In the genomic region with DNA sequence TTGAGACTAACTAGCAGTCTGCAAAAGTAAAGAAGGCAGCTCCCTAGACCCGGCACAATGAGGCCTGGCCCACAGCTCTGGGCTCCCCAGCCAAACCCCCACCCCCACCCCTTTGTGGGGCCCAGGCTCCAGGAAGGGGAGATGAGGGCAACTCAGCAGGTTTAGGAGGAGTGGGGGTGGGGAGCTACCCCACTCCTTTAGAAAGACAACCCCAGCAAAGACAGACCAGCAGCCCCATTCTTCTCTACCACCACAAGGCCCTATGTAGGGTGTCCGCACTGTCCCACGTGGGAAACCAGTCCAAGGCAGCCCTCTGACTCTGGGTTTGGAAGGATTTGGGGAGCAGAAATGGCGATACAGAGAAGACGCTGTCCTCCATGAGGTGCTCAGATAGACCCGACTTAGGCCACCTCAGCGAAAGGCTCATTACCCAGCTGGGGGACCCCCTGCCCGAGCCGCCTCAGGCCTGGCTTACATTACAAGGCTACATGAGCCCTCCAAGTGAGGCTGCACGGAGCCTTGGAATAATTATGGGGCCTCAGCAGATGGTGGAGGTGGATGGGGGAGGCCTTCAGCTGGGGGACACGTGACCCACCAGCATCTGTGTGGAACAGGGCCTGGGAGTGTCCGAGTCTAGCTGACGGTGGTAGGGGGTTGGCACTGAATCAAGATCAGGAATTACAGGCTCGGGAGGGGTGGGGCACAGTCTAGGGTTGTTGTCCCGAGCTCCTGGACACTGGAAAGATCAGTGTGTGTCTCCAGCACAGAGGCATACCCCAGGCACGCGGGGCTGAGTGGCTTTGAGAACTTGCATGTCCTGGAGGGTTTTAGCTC, we compare ENCODE assay signal across 9 mouse cellular contexts. TPM values are rescaled to one million over a fixed set of nuclear protein-coding genes. Genes with fewer than 3 reads are reported as not detected.
DNase-seq lines count a peak whose midpoint lies in the region; ATAC-seq and TF ChIP-seq lines count a peak whose summit lies in the region.
"Had no signal": no experiment of that assay in that cellular context is flagged by ENCODE, and none has a peak within 500 bp of the region (broad histone marks: within the 10 kb centered on the region; RNA-seq: fewer than 3 reads in every experiment).

A gene (minus strand): TSS at position 51 of the 834 bp plus-strand sequence.

- ATAC-seq in lung, embryonic 15.5 days (ENCODE audit: borderline replicate concordance, extremely low read depth, low FRiP score, low TSS enrichment): peak; percentile 23
- ATAC-seq in embryonic facial prominence, embryonic 15.5 days (ENCODE audit: insufficient number of reproducible peaks, low FRiP score, low TSS enrichment, low read depth): peak; percentile 93
- ATAC-seq in intestine, embryonic 15.5 days: peak; percentile 66

- H3K27ac ChIP-seq in lung, embryonic 15.5 days: no peak within 1 kb of the TSS
- peak within 1 kb of the TSS; percentile 94 for H3K27ac ChIP-seq in embryonic facial prominence, embryonic 15.5 days (replicated peaks)
- peak within 1 kb of the TSS; percentile 1; the same call in 1 of the 2 replicates for H3K27ac ChIP-seq in intestine, embryonic 15.5 days
- H3K27ac ChIP-seq in olfactory bulb, adult 2 months (ENCODE audit: insufficient read depth, low read depth, low read length): no peak within 1 kb of the TSS

- H3K9ac ChIP-seq in lung, embryonic 15.5 days: no peak within 1 kb of the TSS
- H3K9ac ChIP-seq in embryonic facial prominence, embryonic 15.5 days: no peak within 1 kb of the TSS
- H3K9ac ChIP-seq in intestine, embryonic 15.5 days: no peak within 1 kb of the TSS

- H3K36me3 ChIP-seq in lung, embryonic 15.5 days: no peaks in the 10 kb centered on the region
- no peaks in the 10 kb centered on the region for H3K36me3 ChIP-seq in embryonic facial prominence, embryonic 15.5 days
- no peaks in the 10 kb centered on the region for H3K36me3 ChIP-seq in intestine, embryonic 15.5 days

- H3K4me1 ChIP-seq in lung, embryonic 15.5 days: peaks cover 25% of the 10 kb centered on the region
- H3K4me1 ChIP-seq in embryonic facial prominence, embryonic 15.5 days: peaks cover 56% of the 10 kb centered on the region
- H3K4me1 ChIP-seq in intestine, embryonic 15.5 days (replicated peaks): peaks cover 29% of the 10 kb centered on the region
- peaks cover 30% of the 10 kb centered on the region for H3K4me1 ChIP-seq in olfactory bulb, adult 2 months (ENCODE audit: control insufficient read depth, insufficient read depth, low read length)

- TF ChIP-seq CTCF in olfactory bulb, adult 2 months (IDR thresholded peaks at IDR 0.05; ENCODE audit: insufficient read depth, low read depth, low read length): no peak

- 47% methylated on average over 17 of the region's 17 CpGs for WGBS in lung, embryonic 15.5 days
- 18% methylated on average over 17 of the region's 17 CpGs for WGBS in embryonic facial prominence, embryonic 15.5 days
- WGBS in intestine, embryonic 15.5 days: 49% methylated on average over 17 of the region's 17 CpGs
- 42% methylated on average over 17 of the region's 17 CpGs for WGBS in olfactory bulb, adult 2 months

- no peaks in the 10 kb centered on the region for H3K9me3 ChIP-seq in lung, embryonic 15.5 days
- H3K9me3 ChIP-seq in embryonic facial prominence, embryonic 15.5 days (replicated peaks): no peaks in the 10 kb centered on the region
- no peaks in the 10 kb centered on the region for H3K9me3 ChIP-seq in intestine, embryonic 15.5 days

- no peaks in the 10 kb centered on the region; the same call in 1 of the 2 replicates for H3K27me3 ChIP-seq in lung, embryonic 15.5 days
- H3K27me3 ChIP-seq in embryonic facial prominence, embryonic 15.5 days: no peaks in the 10 kb centered on the region
- H3K27me3 ChIP-seq in intestine, embryonic 15.5 days (replicated peaks): no peaks in the 10 kb centered on the region

- no peak within 1 kb of the TSS for H3K4me2 ChIP-seq in lung, embryonic 15.5 days
- peak within 1 kb of the TSS; percentile 31 for H3K4me2 ChIP-seq in embryonic facial prominence, embryonic 15.5 days (replicated peaks)
- H3K4me2 ChIP-seq in intestine, embryonic 15.5 days (replicated peaks): peak within 1 kb of the TSS; percentile 15; the same call in 1 of the 2 replicates

- DNase-seq in lung, postnatal 14 days: no peak
- no peak for DNase-seq in layer of hippocampus, adult 9-10 months (ENCODE audit: low spot score)
- DNase-seq in frontal cortex, adult 2 months (ENCODE audit: extremely low spot score in 1 of 2, low spot score in 1 of 2): no peak
- no peak for DNase-seq in adrenal gland, postnatal 25 days
- DNase-seq: kidney, postnatal 10 days had no signal

- H3K4me3 ChIP-seq in lung, embryonic 15.5 days: no peak within 1 kb of the TSS
- H3K4me3 ChIP-seq in embryonic facial prominence, embryonic 15.5 days (replicated peaks): no peak within 1 kb of the TSS
- H3K4me3 ChIP-seq in intestine, embryonic 15.5 days (replicated peaks): no peak within 1 kb of the TSS
- no peak within 1 kb of the TSS for H3K4me3 ChIP-seq in olfactory bulb, adult 2 months (ENCODE audit: insufficient read depth, low read depth, low read length)

- TF ChIP-seq POLR2A in olfactory bulb, adult 2 months (IDR thresholded peaks at IDR 0.05; ENCODE audit: insufficient read depth, low read depth, low read length): no peak

RNA-seq across cellular contexts. Expression of the gene that starts here (rescaled TPM):
- polyA plus RNA-seq in lung, embryonic 15.5 days (2015; fragmentation: Nextera tagmentation; extraction: Ambion mirVana): 1.2 and 1.5 TPM in 2 replicates
- polyA plus RNA-seq in embryonic facial prominence, embryonic 15.5 days (2015; fragmentation: Nextera tagmentation; extraction: Ambion mirVana): 6.5 and 6.8 TPM in 2 replicates
- 2.3 TPM in 2 replicates for polyA plus RNA-seq in intestine, embryonic 15.5 days (2015; fragmentation: Nextera tagmentation; extraction: Ambion mirVana)
- polyA plus RNA-seq in olfactory bulb, adult 2 months (2012; ENCODE audit: insufficient read depth, insufficient read length, low replicate concordance, missing spikeins): not detected in 2 replicates
- polyA plus RNA-seq in frontal cortex, adult 2 months (2012; rRNA removed): 1.2 and 1.3 TPM in 2 replicates
- total RNA-seq in adrenal gland, postnatal 25 days (2021): 0.39 TPM in 1 of 2 replicates, not detected in the other

Comparison
In these comparisons a context has a peak if more than half of its experiments do, and no peak if none do; other contexts are left out.
1. ATAC-seq: peak in every context shown above with its lines; median percentile 93 in embryonic facial prominence, embryonic 15.5 days; 66 in intestine, embryonic 15.5 days; 23 in lung, embryonic 15.5 days.
2. H3K27ac ChIP-seq: peak in embryonic facial prominence, embryonic 15.5 days (single experiment) and intestine, embryonic 15.5 days (single experiment); none in lung, embryonic 15.5 days (single experiment) and olfactory bulb, adult 2 months (single experiment).